Mouse (Mus musculus) CH12.LX (cell line): ENCODE measurements around the gene Vsig8. TPM values are rescaled to one million over a fixed set of nuclear protein-coding genes. Genes with fewer than 3 reads are reported as not detected.

Source experiments
- DNase-seq: peaks from one replicate; pipeline ENCODE4 v3.0.0-alpha.2; 2013; ENCODE audit errors: extremely low read depth
- H3K27ac ChIP-seq: 2 replicates; pipeline ENCODE4 v1.5.1; 2012; ENCODE audit warnings: low read depth, mild to moderate bottlenecking, control low read depth, moderate library complexity; ENCODE audit not compliant: insufficient read depth
- H3K27me3 ChIP-seq: replicated peaks from 2 replicates; pipeline ENCODE3; 2012; ENCODE audit warnings: inconsistent platforms
- H3K36me3 ChIP-seq, 2 experiments: replicated peaks in 1 of 2; 2 replicates each; pipeline versions ENCODE3 to v1.6.1; 2012; ENCODE audit warnings: inconsistent platforms in 1 of 2, low read length in 1 of 2, mild to moderate bottlenecking in 1 of 2, mixed read lengths in 1 of 2, moderate library complexity in 1 of 2; ENCODE audit not compliant: control insufficient read depth in 1 of 2, insufficient read depth in 1 of 2
- H3K4me1 ChIP-seq, 2 experiments: 2 replicates each; pipeline ENCODE4 v1.6.1; 2012; ENCODE audit warnings: inconsistent platforms in 1 of 2, moderate library complexity in 1 of 2; ENCODE audit not compliant: insufficient read depth in 2 of 2, control insufficient read depth in 1 of 2
- H3K4me2 ChIP-seq: 2 replicates; pipeline ENCODE4 v1.6.1; 2012; ENCODE audit warnings: low read depth, mild to moderate bottlenecking, control low read depth; ENCODE audit not compliant: poor library complexity, insufficient read depth, severe bottlenecking
- H3K4me3 ChIP-seq, 3 experiments: fragments of 150-350 bp in 1 of 3; sonication (generic) in 1 of 3; replicated peaks in 1 of 3; 2 replicates each; pipeline versions ENCODE3 to v1.5.1; 2011 to 2012; ENCODE audit warnings: low read depth in 2 of 3, low read length in 2 of 3, mild to moderate bottlenecking in 2 of 3, moderate library complexity in 2 of 3, control low read depth in 1 of 3, improper control_type of control experiment in 1 of 3, inconsistent platforms in 1 of 3, mixed read lengths in 1 of 3; ENCODE audit not compliant: poor library complexity in 1 of 3
- H3K79me2 ChIP-seq: replicated peaks from 2 replicates; pipeline ENCODE4 v1.6.1; 2012; ENCODE audit warnings: mild to moderate bottlenecking, moderate library complexity; ENCODE audit not compliant: control insufficient read depth, poor library complexity, insufficient read depth, severe bottlenecking; ENCODE audit errors: extremely low read depth
- H3K9ac ChIP-seq: 2 replicates; pipeline ENCODE4 v1.6.1; 2012; ENCODE audit warnings: low read depth, mild to moderate bottlenecking, control low read depth, moderate library complexity; ENCODE audit not compliant: insufficient read depth
- H3K9me3 ChIP-seq: replicated peaks from 2 replicates; pipeline ENCODE3; 2012; ENCODE audit warnings: low read length, inconsistent platforms, mixed read lengths
- CHD1 ChIP-seq: IDR thresholded peaks from 2 replicates; pipeline ENCODE4 v1.6.1; 2012; ENCODE audit warnings: low read depth, low read length, improper control_type of control experiment, inconsistent platforms
- EP300 ChIP-seq: IDR thresholded peaks from 2 replicates; pipeline ENCODE4 v1.6.1; 2011; ENCODE audit warnings: low read length, improper control_type of control experiment
- ETS1 ChIP-seq: conservative IDR thresholded peaks from 2 replicates; pipeline ENCODE4 v1.6.1; 2012; ENCODE audit warnings: low read depth, mild to moderate bottlenecking, inconsistent platforms, low read length, improper control_type of control experiment, moderate library complexity
- GABPA ChIP-seq: IDR thresholded peaks from 2 replicates; pipeline ENCODE4 v1.6.1; 2012; ENCODE audit warnings: low read depth, low read length, improper control_type of control experiment, inconsistent platforms; ENCODE audit not compliant: insufficient replicate concordance
- HCFC1 ChIP-seq: IDR thresholded peaks from 2 replicates; pipeline ENCODE4 v1.6.1; 2012; ENCODE audit warnings: low read depth, mild to moderate bottlenecking, inconsistent platforms, low read length, improper control_type of control experiment
- JUN ChIP-seq: IDR thresholded peaks from 2 replicates; pipeline ENCODE4 v1.6.1; 2011; ENCODE audit warnings: low read depth, mild to moderate bottlenecking, low read length, improper control_type of control experiment, moderate library complexity; ENCODE audit not compliant: insufficient read depth
- JUND ChIP-seq: conservative IDR thresholded peaks from 2 replicates; pipeline ENCODE4 v1.6.1; 2011; ENCODE audit warnings: low read depth, low read length, improper control_type of control experiment
- KAT2A ChIP-seq: IDR thresholded peaks from 2 replicates; pipeline ENCODE4 v1.6.1; 2012; ENCODE audit warnings: low read length, improper control_type of control experiment, inconsistent platforms; ENCODE audit not compliant: insufficient replicate concordance
- MAFK ChIP-seq: IDR thresholded peaks from 2 replicates; pipeline ENCODE4 v1.6.1; 2011; ENCODE audit warnings: low read length, improper control_type of control experiment; ENCODE audit not compliant: insufficient replicate concordance
- MAX ChIP-seq: IDR thresholded peaks from 2 replicates; pipeline ENCODE4 v1.6.1; 2011; ENCODE audit warnings: low read length, improper control_type of control experiment
- MAZ ChIP-seq: IDR thresholded peaks from 2 replicates; pipeline ENCODE4 v1.6.1; 2012; ENCODE audit warnings: low read depth, mild to moderate bottlenecking, inconsistent platforms, low read length, improper control_type of control experiment, moderate library complexity
- MEF2A ChIP-seq: IDR thresholded peaks from 2 replicates; pipeline ENCODE4 v1.6.1; 2014; ENCODE audit warnings: low read depth, mild to moderate bottlenecking, inconsistent platforms, low read length, improper control_type of control experiment, borderline replicate concordance
- MXI1 ChIP-seq: IDR thresholded peaks from 2 replicates; pipeline ENCODE4 v1.6.1; 2011; ENCODE audit warnings: mild to moderate bottlenecking, low read depth, low read length, improper control_type of control experiment
- NELFE ChIP-seq: IDR thresholded peaks from 2 replicates; pipeline ENCODE4 v1.6.1; 2011; ENCODE audit warnings: low read depth, low read length, improper control_type of control experiment
- NRF1 ChIP-seq: IDR thresholded peaks from 2 replicates; pipeline ENCODE4 v1.6.1; 2014; ENCODE audit warnings: low read depth, mild to moderate bottlenecking, inconsistent platforms, low read length, improper control_type of control experiment, moderate library complexity
- PAX5 ChIP-seq: IDR thresholded peaks from 2 replicates; pipeline ENCODE4 v1.6.1; 2012; ENCODE audit warnings: low read length, inconsistent platforms, mixed read lengths
- POLR2AphosphoS2 ChIP-seq: IDR thresholded peaks from 2 replicates; pipeline ENCODE4 v1.6.1; 2011; ENCODE audit warnings: low read depth, low read length, improper control_type of control experiment
- RAD21 ChIP-seq: IDR thresholded peaks from 2 replicates; pipeline ENCODE4 v1.6.1; 2011; ENCODE audit warnings: low read depth, mild to moderate bottlenecking, low read length, improper control_type of control experiment, moderate library complexity
- SIN3A ChIP-seq: IDR thresholded peaks from 2 replicates; pipeline ENCODE4 v1.6.1; 2012; ENCODE audit warnings: low read length, improper control_type of control experiment, inconsistent platforms
- SMC3 ChIP-seq: IDR thresholded peaks from 2 replicates; pipeline ENCODE4 v1.6.1; 2011; ENCODE audit warnings: low read depth, low read length, improper control_type of control experiment
- TBP ChIP-seq: conservative IDR thresholded peaks from 2 replicates; pipeline ENCODE4 v1.6.1; 2011; ENCODE audit warnings: low read depth, low read length, improper control_type of control experiment
- TCF12 ChIP-seq: IDR thresholded peaks from 2 replicates; pipeline ENCODE4 v1.6.1; 2014; ENCODE audit warnings: low read depth, mild to moderate bottlenecking, inconsistent platforms, low read length, improper control_type of control experiment
- UBTF ChIP-seq: IDR thresholded peaks from 2 replicates; pipeline ENCODE4 v1.6.1; 2012; ENCODE audit warnings: low read depth, mild to moderate bottlenecking, inconsistent platforms, low read length, improper control_type of control experiment, moderate library complexity
- USF1 ChIP-seq: IDR thresholded peaks from 2 replicates; pipeline ENCODE4 v1.6.1; 2014; ENCODE audit warnings: low read depth, mild to moderate bottlenecking, inconsistent platforms, low read length, improper control_type of control experiment
- ZKSCAN1 ChIP-seq: IDR thresholded peaks from 2 replicates; pipeline ENCODE4 v1.6.1; 2012; ENCODE audit warnings: low read depth, inconsistent platforms, low read length, improper control_type of control experiment, borderline replicate concordance
- ZMIZ1 ChIP-seq: IDR thresholded peaks from 2 replicates; pipeline ENCODE4 v1.6.1; 2012; ENCODE audit warnings: low read depth, mild to moderate bottlenecking, inconsistent platforms, low read length, improper control_type of control experiment
- ZNF384 ChIP-seq: IDR thresholded peaks from 2 replicates; pipeline ENCODE4 v1.6.1; 2012; ENCODE audit warnings: low read depth, low read length, improper control_type of control experiment, inconsistent platforms
- dilution Hi-C: fragments of 300-500 bp; cut with MboI; formaldehyde crosslinking; loops from 2 replicates; pipeline ENCODE4 v1.14.3; 2020; ENCODE audit warnings: low sequenced_read_pairs; ENCODE audit not compliant: extremely low pct_unique_long_range_greater_than_20kb, extremely low pct_ligation_motif_present
- in situ Hi-C: fragments of 300-500 bp; cut with MboI; formaldehyde crosslinking; loops from 3 replicates; pipeline ENCODE4 v1.14.3; 2019; ENCODE audit warnings: low sequenced_read_pairs, low pct_ligation_motif_present, low pct_unique_long_range_greater_than_20kb, mixed read lengths
- polyA plus RNA-seq: library from polyadenylated mRNA; unstranded; fragments of >175 nt; gene quantifications from 2 replicates; pipeline ENCODE4 v1.2.1, GENCODE M21; 2012; ENCODE audit warnings: low read depth; ENCODE audit not compliant: insufficient read length
- total RNA-seq, 2 experiments: library from RNA; depleted of rRNA; stranded (reverse); fragments of 300-350 nt in 1 of 2; fragments of >200 nt in 1 of 2; gene quantifications; 2 replicates each; pipeline ENCODE4 v1.2.3; 2012 to 2014

Gene Vsig8
- total and polyA plus RNA-seq, 3 experiments = 0.17 to 0.29 TPM; not detected in 1

DNA sequence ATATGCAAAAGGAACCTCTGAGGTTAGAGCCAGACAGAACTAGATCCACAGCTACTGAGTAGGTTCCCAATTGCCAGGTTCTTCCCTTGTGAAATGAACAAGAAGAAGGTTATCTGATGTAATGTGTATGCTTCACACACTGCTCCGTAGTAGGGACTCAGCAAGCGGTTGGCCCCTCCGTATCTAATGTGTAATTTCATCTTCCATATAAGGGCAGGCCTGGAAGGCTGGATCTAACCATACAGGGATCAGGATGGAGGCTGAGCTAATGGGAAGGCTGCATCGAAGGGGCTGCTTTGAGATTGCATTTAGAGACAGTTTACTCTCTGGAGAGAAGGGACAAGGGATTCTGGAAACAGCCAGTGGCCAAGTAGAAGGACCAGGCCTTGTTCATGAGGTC is 12.0 kb downstream of the Vsig8 start:
- H3K27me3 ChIP-seq = peaks cover 74% of the 10 kb centered on the region
- in situ Hi-C loops (no loop called here), dilution Hi-C loops (no loop called here)
- no peak for DNase-seq
- H3K36me3 ChIP-seq = no peaks in the 10 kb centered on the region
- no peaks in the 10 kb centered on the region for H3K79me2 ChIP-seq
- H3K4me1 ChIP-seq = peaks cover 0 to 12% of the 10 kb centered on the region in 2 experiments; a peak in 2 of 4 replicates
- no peak overlapping the region for H3K9ac ChIP-seq
- H3K9me3 ChIP-seq = no peaks in the 10 kb centered on the region
- no peak overlapping the region for H3K27ac ChIP-seq
- no peak overlapping the region for H3K4me3 ChIP-seq
- no peak for TF ChIP-seq MAX
- no peak for TF ChIP-seq ZKSCAN1
- no peak for TF ChIP-seq ZNF384
- no peak for TF ChIP-seq NRF1
- TF ChIP-seq UBTF = no peak
- no peak for TF ChIP-seq HCFC1
- no peak for TF ChIP-seq TBP
- no peak for TF ChIP-seq MEF2A
- TF ChIP-seq GABPA = no peak
- TF ChIP-seq TCF12 = no peak
- no peak for TF ChIP-seq MAZ
- TF ChIP-seq, all 38 proteins: peak for 0
- H3K4me2 ChIP-seq = no peak overlapping the region

DNA sequence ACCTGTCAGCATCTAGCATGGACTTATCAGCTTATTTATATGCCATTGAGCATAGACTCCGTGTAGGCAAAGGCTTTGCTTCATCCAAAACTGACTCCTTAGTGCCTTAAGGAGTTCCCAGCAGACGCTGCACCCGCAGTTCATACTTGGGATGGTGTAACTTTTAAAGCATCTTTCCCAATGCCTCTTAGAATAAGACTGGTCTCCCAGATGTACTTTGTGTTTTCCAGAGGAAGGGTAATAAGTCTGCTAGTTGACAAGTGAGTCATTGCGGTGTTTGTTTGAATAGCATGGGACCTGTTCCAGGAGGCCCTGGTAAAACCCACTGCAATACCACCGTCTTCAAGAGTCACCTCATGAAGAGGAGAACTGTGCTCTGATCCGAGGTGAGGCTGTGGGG is 24.4 kb downstream of the Vsig8 start:
- no peaks in the 10 kb centered on the region for H3K36me3 ChIP-seq
- H3K27me3 ChIP-seq = peaks cover 7% of the 10 kb centered on the region
- no peaks in the 10 kb centered on the region for H3K9me3 ChIP-seq
- no peak for TF ChIP-seq CHD1
- no peak for TF ChIP-seq ZMIZ1
- no peak for TF ChIP-seq TCF12
- no peak for TF ChIP-seq JUND
- no peak for TF ChIP-seq NRF1
- no peak for TF ChIP-seq PAX5
- no peaks in the 10 kb centered on the region for H3K79me2 ChIP-seq
- H3K4me2 ChIP-seq = no peak overlapping the region
- dilution Hi-C loops = no loop called here
- H3K4me1 ChIP-seq = 0 out of 4 replicates have a peak, but pooled peaks cover 0 to 2% of the 10 kb centered on the region in 2 experiments
- H3K4me3 ChIP-seq = no peak overlapping the region
- H3K9ac ChIP-seq = no peak overlapping the region
- DNase-seq = no peak
- in situ Hi-C loops = no loop called here
- no peak overlapping the region for H3K27ac ChIP-seq

DNA sequence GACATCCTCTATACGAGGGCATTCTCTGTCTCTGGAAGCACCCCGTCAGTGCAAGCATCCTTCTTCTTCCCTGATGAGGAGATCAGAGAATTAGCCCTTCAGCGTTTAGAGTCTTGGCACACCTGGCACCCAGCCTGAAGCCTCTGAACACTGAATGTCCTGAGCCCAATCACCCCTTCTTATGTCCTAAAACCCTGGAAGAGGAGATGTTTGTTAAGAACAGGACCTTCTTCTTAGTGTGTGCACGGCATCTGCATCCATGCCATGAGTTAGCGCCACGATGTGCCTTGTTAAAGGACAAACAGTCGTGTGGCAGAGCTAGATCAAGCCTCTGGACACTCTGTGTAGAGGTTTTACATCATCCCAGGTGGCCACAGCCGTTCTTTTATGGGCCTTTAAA is 26.7 kb downstream of the Vsig8 start:
- no peaks in the 10 kb centered on the region for H3K79me2 ChIP-seq
- in situ Hi-C loops (no loop called here), dilution Hi-C loops (no loop called here)
- no peak overlapping the region for H3K4me2 ChIP-seq
- no peaks in the 10 kb centered on the region for H3K27me3 ChIP-seq
- peaks cover 0 to 10% of the 10 kb centered on the region in 2 experiments; a peak in 1 of 4 replicates for H3K4me1 ChIP-seq
- H3K4me3 ChIP-seq = no peak overlapping the region
- DNase-seq = no peak
- no peaks in the 10 kb centered on the region for H3K9me3 ChIP-seq
- no peak overlapping the region for H3K27ac ChIP-seq
- no peak overlapping the region for H3K9ac ChIP-seq
- H3K36me3 ChIP-seq = no peaks in the 10 kb centered on the region
- TF ChIP-seq NELFE (no peak), MXI1 (no peak), ZKSCAN1 (no peak), NRF1 (no peak), EP300 (no peak), SMC3 (no peak), RAD21 (no peak), SIN3A (no peak), USF1 (no peak), JUN (no peak), HCFC1 (no peak), ZMIZ1 (no peak), MAFK (no peak), MEF2A (no peak), KAT2A (no peak), ETS1 (no peak), PAX5 (no peak), POLR2AphosphoS2 (no peak)
